Mouse (Mus musculus): ENCODE measurements at regions not wholly inside any gene's neighbourhood (a gene's known extent, or its start where the extent isn't known, plus 50 kb on each side); places are given as distances from the start of the nearest gene placed in this dataset.

DNA sequence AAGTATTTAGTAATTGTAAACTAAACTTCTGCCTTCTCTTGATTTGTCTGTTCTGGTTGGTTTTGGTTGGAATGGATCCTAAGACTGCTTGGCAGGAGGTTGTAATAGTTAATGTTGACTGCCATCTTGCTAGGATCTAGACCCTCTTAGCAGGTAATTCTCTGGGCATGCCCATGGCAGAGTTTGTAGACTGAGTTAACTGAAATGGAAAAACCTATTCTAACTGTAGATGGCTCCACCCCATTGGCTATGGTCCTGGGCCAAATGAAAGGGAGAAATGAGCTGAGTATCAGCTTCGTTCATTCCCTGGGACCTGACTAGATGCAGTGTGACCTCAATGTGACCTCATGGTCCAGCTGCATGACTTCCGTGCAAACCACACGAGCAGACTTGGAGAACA lies 207.7 kb downstream of the Slc30a10 start:
- Histone ChIP-seq H3K4me1 (ENCODE audit: control insufficient read depth, insufficient read depth, low read length) (peaks cover 5% of the 10 kb centered on the region; the same call in 1 of the 2 replicates), H3K4me2 (ENCODE audit: low read depth, severe bottlenecking) (no peak overlapping the region), H3K4me3 (ENCODE audit: low read depth, low read length) (no peak overlapping the region), H3K27me3 (ENCODE audit: control insufficient read depth, insufficient read depth, low read length) (no peaks in the 10 kb centered on the region), H3K36me3 (ENCODE audit: control insufficient read depth, insufficient read depth, low read length) (no peaks in the 10 kb centered on the region), H3K9me3 (ENCODE audit: control insufficient read depth, low read length) (no peaks in the 10 kb centered on the region), H3K27ac (replicated peaks; ENCODE audit: low read depth, low read length) (no peak overlapping the region), H3K9ac (ENCODE audit: low read length) (no peak overlapping the region)
- no peak for ATAC-seq (ENCODE audit: insufficient number of reproducible peaks, low FRiP score, low TSS enrichment, low read depth)
- WGBS, result 75% methylated on average over 3 of the region's 3 CpGs
- no peak for DNase-seq (ENCODE audit: low spot score)

DNA sequence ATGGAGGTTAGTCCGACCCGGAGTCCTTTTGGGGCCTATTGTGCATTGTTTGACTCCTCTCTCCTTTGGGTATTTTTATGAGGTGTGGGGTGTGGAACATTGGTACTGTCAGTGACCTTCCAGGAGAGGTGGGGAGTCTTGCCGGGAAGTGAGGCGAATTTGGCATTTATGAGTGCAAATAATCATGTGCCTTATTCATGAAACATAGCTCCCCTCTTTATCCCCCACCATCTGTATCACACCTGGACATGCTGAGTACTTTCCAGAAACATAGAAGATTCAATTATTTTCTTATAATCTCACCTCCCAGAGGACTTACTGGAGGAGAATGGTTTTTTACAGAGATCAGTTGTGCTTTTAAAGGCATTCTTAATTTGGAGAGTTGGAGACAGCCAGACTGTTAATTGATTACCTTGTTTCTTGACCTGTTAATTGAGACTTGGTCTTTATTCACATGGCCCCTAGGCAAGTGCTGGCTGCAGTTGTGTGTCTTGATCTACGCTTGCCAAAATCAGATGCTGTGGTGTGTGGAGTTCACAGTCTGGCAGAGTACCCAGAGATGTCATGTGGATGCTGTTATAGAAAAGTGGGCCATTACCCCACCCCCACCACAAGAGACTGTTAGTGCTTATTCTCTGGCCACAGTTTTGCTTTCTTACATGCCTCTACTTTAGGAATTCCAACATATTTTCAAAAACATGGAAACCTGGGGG lies 215.5 kb downstream of the Slc30a10 start:
- no peak overlapping the region for H3K4me3 ChIP-seq (ENCODE audit: low read depth, low read length)
- H3K27ac ChIP-seq (replicated peaks; ENCODE audit: low read depth, low read length), result peak overlapping the region; percentile 30; the same call in 1 of the 2 replicates
- no peaks in the 10 kb centered on the region for H3K36me3 ChIP-seq (ENCODE audit: control insufficient read depth, insufficient read depth, low read length)
- H3K4me1 ChIP-seq (ENCODE audit: control insufficient read depth, insufficient read depth, low read length), result peaks cover 30% of the 10 kb centered on the region
- 42% methylated on average over 5 of the region's 5 CpGs for WGBS
- no peaks in the 10 kb centered on the region for H3K9me3 ChIP-seq (ENCODE audit: control insufficient read depth, low read length)
- H3K9ac ChIP-seq (ENCODE audit: low read length), result no peak overlapping the region
- no peak overlapping the region for H3K4me2 ChIP-seq (ENCODE audit: low read depth, severe bottlenecking)
- no peaks in the 10 kb centered on the region for H3K27me3 ChIP-seq (ENCODE audit: control insufficient read depth, insufficient read depth, low read length)
- DNase-seq (ENCODE audit: low spot score) (peak; percentile 35), ATAC-seq (ENCODE audit: insufficient number of reproducible peaks, low FRiP score, low TSS enrichment, low read depth) (no peak)

DNA sequence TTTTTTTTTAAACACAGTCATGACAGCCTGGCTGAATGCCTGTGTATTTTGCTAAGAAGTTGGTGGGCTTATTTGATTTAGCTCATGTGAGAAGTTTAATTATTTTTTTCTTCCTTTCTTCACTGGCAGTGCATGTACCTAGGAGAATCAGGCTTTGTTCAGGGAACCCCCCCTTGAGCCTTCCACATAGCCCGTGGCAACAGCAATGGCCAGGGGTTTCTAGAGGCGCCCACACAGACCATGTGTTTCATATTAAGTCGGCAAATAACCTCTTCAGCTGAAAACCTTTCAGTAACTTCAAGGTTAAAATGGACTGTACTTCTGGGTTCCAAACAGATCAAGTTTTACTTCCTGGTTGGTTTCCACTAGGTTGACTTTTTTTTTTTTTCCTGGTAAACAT lies 218.3 kb downstream of the Slc30a10 start:
- 9% methylated on average over 3 of the region's 3 CpGs for WGBS
- Histone ChIP-seq H3K27ac (replicated peaks; ENCODE audit: low read depth, low read length) (peak overlapping the region; percentile 76), H3K36me3 (ENCODE audit: control insufficient read depth, insufficient read depth, low read length) (no peaks in the 10 kb centered on the region), H3K4me3 (ENCODE audit: low read depth, low read length) (no peak overlapping the region), H3K4me2 (ENCODE audit: low read depth, severe bottlenecking) (no peak overlapping the region), H3K9me3 (ENCODE audit: control insufficient read depth, low read length) (no peaks in the 10 kb centered on the region), H3K27me3 (ENCODE audit: control insufficient read depth, insufficient read depth, low read length) (no peaks in the 10 kb centered on the region), H3K4me1 (ENCODE audit: control insufficient read depth, insufficient read depth, low read length) (peaks cover 25% of the 10 kb centered on the region), H3K9ac (ENCODE audit: low read length) (no peak overlapping the region)
- ATAC-seq (ENCODE audit: insufficient number of reproducible peaks, low FRiP score, low TSS enrichment, low read depth) (peak; percentile 83), DNase-seq (ENCODE audit: low spot score) (peak; percentile 68)

DNA sequence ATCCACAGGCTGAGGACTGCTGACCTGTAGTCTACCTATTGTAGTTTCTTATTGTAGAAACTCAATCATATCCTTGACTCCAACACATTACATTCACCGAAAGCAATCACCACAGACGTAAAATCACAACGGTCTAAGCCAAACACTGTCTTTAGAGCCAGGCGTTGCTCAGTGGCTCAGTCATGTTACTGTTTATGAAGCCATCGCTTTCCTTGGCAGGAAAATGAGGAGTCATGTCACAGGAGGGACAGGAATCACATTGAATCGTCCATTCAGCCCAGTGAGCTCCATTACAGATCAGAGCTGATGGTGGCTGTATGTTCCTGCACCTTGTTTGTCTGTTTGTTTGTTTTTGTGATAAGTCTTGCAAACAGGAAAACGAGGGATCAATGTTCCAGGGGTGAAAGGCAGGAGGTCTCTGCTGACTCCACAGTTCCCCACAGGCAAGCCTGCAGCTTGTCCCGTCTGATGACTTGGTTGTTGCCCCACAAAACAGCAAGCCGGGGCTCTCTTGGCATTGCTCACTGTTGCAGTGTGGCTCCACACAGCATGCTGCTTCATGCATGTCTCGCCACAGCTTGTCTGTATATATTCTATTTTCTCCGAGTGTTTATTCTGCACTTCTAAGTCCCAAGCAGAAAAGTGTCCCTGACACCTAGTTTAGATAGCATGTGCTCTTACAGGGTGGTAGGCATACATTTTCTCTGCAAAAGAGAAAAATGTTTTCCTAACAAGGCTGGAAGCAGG lies 221.2 kb downstream of the Slc30a10 start:
- ATAC-seq (ENCODE audit: insufficient number of reproducible peaks, low FRiP score, low TSS enrichment, low read depth) (no peak), DNase-seq (ENCODE audit: low spot score) (no peak)
- no peak overlapping the region for H3K27ac ChIP-seq (replicated peaks; ENCODE audit: low read depth, low read length)
- no peaks in the 10 kb centered on the region for H3K36me3 ChIP-seq (ENCODE audit: control insufficient read depth, insufficient read depth, low read length)
- H3K4me1 ChIP-seq (ENCODE audit: control insufficient read depth, insufficient read depth, low read length), result peaks cover 16% of the 10 kb centered on the region
- no peak overlapping the region for H3K4me3 ChIP-seq (ENCODE audit: low read depth, low read length)
- WGBS, result 83% methylated on average over 11 of the region's 11 CpGs
- H3K4me2 ChIP-seq (ENCODE audit: low read depth, severe bottlenecking), result no peak overlapping the region
- H3K9ac ChIP-seq (ENCODE audit: low read length), result no peak overlapping the region
- H3K9me3 ChIP-seq (ENCODE audit: control insufficient read depth, low read length), result no peaks in the 10 kb centered on the region
- no peaks in the 10 kb centered on the region for H3K27me3 ChIP-seq (ENCODE audit: control insufficient read depth, insufficient read depth, low read length)

DNA sequence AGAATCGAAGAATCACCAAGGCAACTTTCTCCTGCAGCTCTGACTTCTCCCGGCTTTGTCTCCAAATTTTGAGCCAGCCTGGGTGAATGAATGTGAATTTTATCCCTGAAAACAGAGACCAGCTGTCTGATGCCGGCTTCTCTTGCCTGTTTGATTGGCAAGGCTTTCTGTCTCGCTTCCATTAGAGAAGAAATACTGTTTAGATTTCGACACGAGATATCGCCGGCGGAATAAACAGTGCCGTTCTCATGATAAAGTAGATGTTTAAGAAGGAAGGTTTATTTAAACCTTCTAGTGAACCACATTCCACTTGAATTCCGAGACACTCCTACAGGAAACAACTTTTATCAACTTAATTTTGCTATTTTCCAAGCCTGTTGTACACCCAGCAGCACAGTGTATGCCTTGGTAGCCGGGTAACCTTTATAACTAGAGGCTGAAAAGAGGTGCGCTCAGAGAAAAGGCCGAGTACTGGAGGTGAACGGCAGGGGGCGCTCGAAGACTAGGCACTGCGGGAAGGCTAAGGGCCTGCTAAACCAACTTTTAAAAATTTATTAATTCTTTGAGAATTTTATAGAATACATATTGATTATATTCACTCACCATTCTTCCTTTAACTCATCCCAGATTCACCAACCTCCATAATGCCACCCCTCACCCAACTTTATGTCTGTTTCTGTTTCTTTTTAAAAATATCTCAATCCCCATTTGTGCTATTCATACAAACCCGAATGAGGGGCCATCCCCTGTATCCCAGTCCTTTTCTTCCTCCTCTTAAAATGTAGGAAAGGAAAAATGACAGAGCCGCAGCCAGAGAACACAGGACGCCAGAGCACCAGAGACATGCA lies 227.2 kb downstream of the Slc30a10 start:
- no peak overlapping the region for H3K4me2 ChIP-seq (ENCODE audit: low read depth, severe bottlenecking)
- H3K9me3 ChIP-seq (ENCODE audit: control insufficient read depth, low read length), result no peaks in the 10 kb centered on the region
- DNase-seq (ENCODE audit: low spot score) (peak; percentile 92), ATAC-seq (ENCODE audit: insufficient number of reproducible peaks, low FRiP score, low TSS enrichment, low read depth) (no peak)
- 46% methylated on average over 21 of the region's 21 CpGs for WGBS
- no peak overlapping the region for H3K9ac ChIP-seq (ENCODE audit: low read length)
- no peak overlapping the region for H3K4me3 ChIP-seq (ENCODE audit: low read depth, low read length)
- H3K36me3 ChIP-seq (ENCODE audit: control insufficient read depth, insufficient read depth, low read length), result no peaks in the 10 kb centered on the region
- H3K4me1 ChIP-seq (ENCODE audit: control insufficient read depth, insufficient read depth, low read length), result 0 out of 2 replicates have a peak, but pooled peaks cover 3% of the 10 kb centered on the region
- H3K27me3 ChIP-seq (ENCODE audit: control insufficient read depth, insufficient read depth, low read length), result no peaks in the 10 kb centered on the region
- H3K27ac ChIP-seq (replicated peaks; ENCODE audit: low read depth, low read length), result no peak overlapping the region

DNA sequence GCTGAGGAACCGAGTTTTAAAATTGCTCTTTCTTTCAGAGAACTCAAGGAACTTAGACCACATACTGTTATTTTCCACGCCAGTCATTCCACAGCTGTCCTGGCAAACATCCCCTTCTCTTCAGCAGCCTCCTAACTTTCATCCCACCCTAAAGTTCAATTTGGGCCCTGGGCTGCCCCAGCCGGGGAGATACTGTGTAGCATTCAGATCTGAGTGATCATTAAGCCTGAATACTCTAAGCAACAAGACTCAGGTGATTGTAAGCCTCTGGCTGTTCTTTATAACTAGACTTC lies 227.8 kb downstream of the Slc30a10 start:
- DNase-seq (ENCODE audit: low spot score) (no peak), ATAC-seq (ENCODE audit: insufficient number of reproducible peaks, low FRiP score, low TSS enrichment, low read depth) (no peak)
- Histone ChIP-seq H3K27me3 (ENCODE audit: control insufficient read depth, insufficient read depth, low read length) (no peaks in the 10 kb centered on the region), H3K36me3 (ENCODE audit: control insufficient read depth, insufficient read depth, low read length) (no peaks in the 10 kb centered on the region), H3K9me3 (ENCODE audit: control insufficient read depth, low read length) (no peaks in the 10 kb centered on the region), H3K4me3 (ENCODE audit: low read depth, low read length) (no peak overlapping the region), H3K4me1 (ENCODE audit: control insufficient read depth, insufficient read depth, low read length) (0 out of 2 replicates have a peak, but pooled peaks cover 3% of the 10 kb centered on the region), H3K27ac (replicated peaks; ENCODE audit: low read depth, low read length) (no peak overlapping the region), H3K9ac (ENCODE audit: low read length) (no peak overlapping the region), H3K4me2 (ENCODE audit: low read depth, severe bottlenecking) (no peak overlapping the region)
- WGBS, result 65% methylated on average over 3 of the region's 3 CpGs

DNA sequence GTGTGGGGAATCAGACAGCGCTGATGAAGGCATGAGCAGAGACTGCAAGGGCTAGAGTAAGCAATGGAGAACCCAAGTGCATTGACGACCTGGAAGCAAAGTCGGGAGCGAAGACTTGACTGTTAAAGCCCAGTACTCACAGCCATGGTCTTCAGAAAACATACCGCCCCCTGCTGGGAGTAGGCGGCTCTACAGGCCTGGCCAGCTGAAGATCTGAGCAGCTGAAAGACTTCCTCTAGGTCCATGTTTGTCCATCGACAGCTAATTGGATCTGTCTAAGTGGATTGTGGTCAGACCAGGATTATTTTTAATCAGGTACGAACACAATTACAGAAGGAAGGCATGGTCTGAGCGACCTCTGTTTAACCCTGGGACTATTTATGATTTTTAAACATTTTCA lies 230.0 kb downstream of the Slc30a10 start:
- H3K4me2 ChIP-seq (ENCODE audit: low read depth, severe bottlenecking), result no peak overlapping the region
- no peak overlapping the region for H3K27ac ChIP-seq (replicated peaks; ENCODE audit: low read depth, low read length)
- H3K27me3 ChIP-seq (ENCODE audit: control insufficient read depth, insufficient read depth, low read length), result no peaks in the 10 kb centered on the region
- H3K36me3 ChIP-seq (ENCODE audit: control insufficient read depth, insufficient read depth, low read length), result no peaks in the 10 kb centered on the region
- no peaks in the 10 kb centered on the region for H3K9me3 ChIP-seq (ENCODE audit: control insufficient read depth, low read length)
- WGBS, result 76% methylated on average over 9 of the region's 9 CpGs
- no peak overlapping the region for H3K9ac ChIP-seq (ENCODE audit: low read length)
- 0 out of 2 replicates have a peak, but pooled peaks cover 3% of the 10 kb centered on the region for H3K4me1 ChIP-seq (ENCODE audit: control insufficient read depth, insufficient read depth, low read length)
- ATAC-seq (ENCODE audit: insufficient number of reproducible peaks, low FRiP score, low TSS enrichment, low read depth) (no peak), DNase-seq (ENCODE audit: low spot score) (peak; percentile 51)
- no peak overlapping the region for H3K4me3 ChIP-seq (ENCODE audit: low read depth, low read length)

DNA sequence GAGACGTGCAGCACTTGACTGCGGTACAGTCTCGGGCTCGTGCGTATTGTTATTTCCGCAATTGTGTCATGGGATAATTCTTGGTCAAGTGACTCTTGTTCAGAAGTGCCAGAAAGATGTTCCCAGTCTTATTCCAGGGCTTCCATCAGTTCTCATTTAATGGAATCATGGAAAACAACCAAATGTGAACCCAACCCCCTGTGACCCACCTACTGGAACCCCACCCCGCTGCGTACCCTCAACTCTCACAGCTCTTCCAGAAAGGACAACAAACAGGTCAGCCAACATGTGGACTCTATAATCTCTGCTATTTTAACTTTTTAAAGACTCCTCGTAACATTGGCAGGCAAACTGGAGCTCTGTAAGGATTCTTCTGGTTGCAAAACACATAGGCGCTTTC lies 233.9 kb downstream of the Slc30a10 start:
- DNase-seq (ENCODE audit: low spot score) (no peak), ATAC-seq (ENCODE audit: insufficient number of reproducible peaks, low FRiP score, low TSS enrichment, low read depth) (no peak)
- no peak overlapping the region for H3K9ac ChIP-seq (ENCODE audit: low read length)
- H3K27me3 ChIP-seq (ENCODE audit: control insufficient read depth, insufficient read depth, low read length), result no peaks in the 10 kb centered on the region
- no peak overlapping the region for H3K4me3 ChIP-seq (ENCODE audit: low read depth, low read length)
- no peak overlapping the region for H3K27ac ChIP-seq (replicated peaks; ENCODE audit: low read depth, low read length)
- H3K9me3 ChIP-seq (ENCODE audit: control insufficient read depth, low read length), result no peaks in the 10 kb centered on the region
- no peak overlapping the region for H3K4me2 ChIP-seq (ENCODE audit: low read depth, severe bottlenecking)
- H3K4me1 ChIP-seq (ENCODE audit: control insufficient read depth, insufficient read depth, low read length), result no peaks in the 10 kb centered on the region
- no peaks in the 10 kb centered on the region for H3K36me3 ChIP-seq (ENCODE audit: control insufficient read depth, insufficient read depth, low read length)
- WGBS, result 91% methylated on average over 10 of the region's 10 CpGs

Data from limb, embryonic 11.5 days (tissue).